Mouse (Mus musculus): ENCODE measurements at regions not wholly inside any gene's neighbourhood (a gene's known extent, or its start where the extent isn't known, plus 50 kb on each side); places are given as distances from the start of the nearest gene placed in this dataset.

DNA sequence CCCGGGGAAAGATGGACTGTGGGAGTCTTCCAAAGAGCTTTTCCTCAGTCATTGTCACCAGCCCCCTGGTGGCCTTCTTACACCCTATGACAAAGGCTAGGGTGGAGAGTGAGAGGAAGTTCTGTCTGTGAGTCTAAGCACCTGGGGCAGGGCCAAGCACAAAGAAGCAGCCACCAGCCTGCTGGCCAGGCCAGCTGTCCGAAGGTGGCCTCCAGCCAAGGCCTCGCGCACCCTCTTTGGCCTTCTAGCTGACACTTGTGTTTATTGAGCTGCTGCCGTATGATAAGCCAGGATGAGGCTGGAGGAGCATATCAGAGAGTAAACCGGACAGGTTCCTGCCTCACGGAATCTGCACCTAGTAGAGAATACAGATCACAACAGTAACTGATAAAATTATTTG is 99.0 kb upstream of the Cacna1e start:
- no peak overlapping the region for H3K27ac ChIP-seq
- no peak for ATAC-seq (replicated peaks)

DNA sequence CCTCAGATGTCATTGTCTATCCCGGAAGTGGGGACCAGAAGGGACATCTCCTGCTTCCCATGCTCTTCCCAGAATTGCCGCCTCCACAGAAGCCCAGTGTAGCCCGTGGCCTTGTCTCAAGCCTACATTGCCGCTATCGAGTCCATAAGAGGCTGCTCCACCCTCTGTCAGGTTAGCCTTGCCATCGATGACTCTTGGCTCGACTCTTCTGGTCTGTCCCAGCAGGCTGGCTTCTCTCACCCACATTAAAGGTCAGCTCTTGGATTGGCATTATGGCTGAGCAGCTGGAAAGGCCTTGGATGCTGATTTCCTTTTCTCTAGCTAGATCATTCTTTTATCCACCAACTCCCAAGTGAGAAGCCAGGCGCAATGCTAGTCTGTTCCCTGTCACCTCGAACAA is 98.5 kb upstream of the Cacna1e start:
- Histone ChIP-seq H3K9me3 (no peaks in the 10 kb centered on the region), H3K27ac (no peak overlapping the region), H3K27me3 (replicated peaks) (no peaks in the 10 kb centered on the region), H3K4me2 (no peak overlapping the region), H3K4me1 (no peaks in the 10 kb centered on the region), H3K4me3 (no peak overlapping the region), H3K9ac (no peak overlapping the region), H3K36me3 (replicated peaks) (no peaks in the 10 kb centered on the region)
- 90% methylated on average over 9 of the region's 9 CpGs for WGBS
- no peak for ATAC-seq (replicated peaks)

More for the DNA sequence above, 99.0 kb upstream of the Cacna1e start:
- H3K9ac ChIP-seq = no peak overlapping the region
- H3K27me3 ChIP-seq (replicated peaks) = no peaks in the 10 kb centered on the region
- H3K9me3 ChIP-seq = no peaks in the 10 kb centered on the region
- no peaks in the 10 kb centered on the region for H3K36me3 ChIP-seq (replicated peaks)
- no peaks in the 10 kb centered on the region for H3K4me1 ChIP-seq
- 74% methylated on average over 7 of the region's 7 CpGs for WGBS
- H3K4me3 ChIP-seq = no peak overlapping the region
- H3K4me2 ChIP-seq = no peak overlapping the region

GRCm38 (mm10) chr1:154981687-154982086 is 97.4 kb upstream of the Cacna1e start:
- no peaks in the 10 kb centered on the region for H3K4me1 ChIP-seq
- no peaks in the 10 kb centered on the region for H3K9me3 ChIP-seq
- H3K27ac ChIP-seq = no peak overlapping the region
- H3K36me3 ChIP-seq (replicated peaks) = no peaks in the 10 kb centered on the region
- no peak overlapping the region for H3K4me2 ChIP-seq
- no peaks in the 10 kb centered on the region for H3K27me3 ChIP-seq (replicated peaks)
- 72% methylated on average over 8 of the region's 8 CpGs for WGBS
- no peak for ATAC-seq (replicated peaks)
- no peak overlapping the region for H3K4me3 ChIP-seq
- H3K9ac ChIP-seq = no peak overlapping the region

DNA sequence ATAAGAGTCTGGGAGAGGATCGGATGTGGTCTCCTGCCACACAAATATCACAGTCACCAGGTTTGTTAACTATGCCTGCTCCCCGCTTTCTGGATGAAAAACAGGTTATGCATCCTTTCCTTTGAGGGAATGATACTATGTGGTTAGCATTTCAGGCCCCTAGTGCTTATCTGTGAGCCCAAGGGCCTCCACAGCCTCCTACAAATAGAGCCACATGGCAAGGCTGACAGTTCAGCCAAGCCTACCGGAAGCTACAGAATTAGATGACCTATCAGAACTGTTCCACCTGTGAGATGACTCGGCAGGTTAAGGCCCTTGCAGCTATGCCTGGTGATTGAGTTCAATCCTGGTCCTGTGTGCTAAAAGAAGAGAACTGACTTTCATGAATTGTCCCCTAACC is 91.4 kb upstream of the Cacna1e start:
- Histone ChIP-seq H3K9me3 (no peaks in the 10 kb centered on the region), H3K27ac (no peak overlapping the region), H3K4me1 (no peaks in the 10 kb centered on the region), H3K9ac (no peak overlapping the region), H3K27me3 (replicated peaks) (no peaks in the 10 kb centered on the region), H3K4me3 (no peak overlapping the region), H3K36me3 (replicated peaks) (no peaks in the 10 kb centered on the region), H3K4me2 (no peak overlapping the region)
- 89% methylated on average over 4 of the region's 4 CpGs for WGBS
- ATAC-seq (replicated peaks) = no peak

GRCm38 (mm10) chr1:154961271-154961670 is 77.0 kb upstream of the Cacna1e start:
- ATAC-seq (replicated peaks) = no peak
- H3K27me3 ChIP-seq (replicated peaks) = no peaks in the 10 kb centered on the region
- no peak overlapping the region for H3K4me3 ChIP-seq
- no peaks in the 10 kb centered on the region for H3K36me3 ChIP-seq (replicated peaks)
- H3K27ac ChIP-seq = no peak overlapping the region
- 79% methylated on average over 4 of the region's 4 CpGs for WGBS
- H3K4me2 ChIP-seq = no peak overlapping the region
- H3K9ac ChIP-seq = no peak overlapping the region
- H3K9me3 ChIP-seq = no peaks in the 10 kb centered on the region
- H3K4me1 ChIP-seq = no peaks in the 10 kb centered on the region

GRCm38 (mm10) chr1:154956625-154957031 is 72.3 kb upstream of the Cacna1e start:
- WGBS = 65% methylated on average over 5 of the region's 5 CpGs
- Histone ChIP-seq H3K4me1 (peaks cover 15% of the 10 kb centered on the region), H3K36me3 (replicated peaks) (no peaks in the 10 kb centered on the region), H3K27me3 (replicated peaks) (no peaks in the 10 kb centered on the region), H3K9me3 (no peaks in the 10 kb centered on the region), H3K27ac (no peak overlapping the region), H3K4me2 (no peak overlapping the region), H3K9ac (no peak overlapping the region), H3K4me3 (no peak overlapping the region)
- no peak for ATAC-seq (replicated peaks)

- Histone ChIP-seq H3K27ac (peak overlapping the region; percentile 66), H3K9ac (no peak overlapping the region), H3K36me3 (replicated peaks) (no peaks in the 10 kb centered on the region), H3K4me3 (no peak overlapping the region), H3K4me1 (peaks cover 15% of the 10 kb centered on the region), H3K9me3 (no peaks in the 10 kb centered on the region), H3K27me3 (replicated peaks) (no peaks in the 10 kb centered on the region), H3K4me2 (no peak overlapping the region)
- ATAC-seq (replicated peaks) = peak; percentile 64
- 68% methylated on average over 2 of the region's 2 CpGs for WGBS
Observed at GRCm38 (mm10) chr1:154952679-154953078, 68.4 kb upstream of the Cacna1e start.

Data from midbrain, embryonic 15.5 days (tissue).